Mouse (Mus musculus): ENCODE measurements around the gene Prmt3.

- no peak for TF ChIP-seq FLI1 (IDR thresholded peaks at IDR 0.05; ENCODE audit: low read length)
- no peak for TF ChIP-seq GATA1 (IDR thresholded peaks at IDR 0.05; ENCODE audit: borderline replicate concordance, low read length)
Measured at GRCm38 (mm10) chr7:49887776-49888390, 109.7 kb downstream of the Prmt3 start.
